Mouse (Mus musculus): Measurements from ENCODE around the gene Lix1. TPM values are rescaled to one million over a fixed set of nuclear protein-coding genes. Genes with fewer than 3 reads are reported as not detected.

Lix1 gene
- polyA plus RNA-seq, 1 experiment from 2014 or later = 48.8 TPM

DNA sequence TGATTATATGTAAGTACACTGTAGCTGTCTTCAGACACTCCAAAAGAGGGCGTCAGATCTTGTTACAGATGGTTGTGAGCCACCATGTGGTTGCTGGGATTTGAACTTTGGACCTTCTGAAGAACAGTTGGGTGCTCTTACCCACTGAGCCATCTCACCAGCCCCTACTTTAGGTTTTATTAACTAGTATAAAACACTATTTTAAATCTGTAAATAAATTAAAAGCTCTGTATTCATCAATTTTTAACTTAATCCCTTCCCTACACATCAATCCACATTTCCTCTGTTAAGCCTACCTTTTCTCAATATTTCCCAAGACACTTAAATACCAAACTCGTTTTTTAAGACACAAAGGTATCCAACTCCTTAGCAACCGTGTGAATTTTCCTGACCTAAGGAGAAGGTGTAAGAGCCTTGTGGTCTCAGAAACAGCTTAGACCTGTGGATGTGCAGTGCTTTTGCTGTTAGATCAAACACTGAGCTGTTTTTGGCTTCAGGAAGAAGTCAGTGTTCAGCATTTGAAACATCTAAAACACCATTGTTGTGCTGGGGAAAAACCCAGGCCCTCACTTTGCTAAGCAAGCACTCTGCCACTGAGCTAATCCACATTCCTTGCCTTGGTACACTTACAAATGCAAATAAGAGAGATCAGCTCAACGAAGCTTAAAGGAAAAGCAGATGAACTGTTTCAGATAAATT lies 22.3 kb downstream of the Lix1 start:
- 7% methylated on average over 4 of the region's 4 CpGs for WGBS
- no peak overlapping the region for H3K4me2 ChIP-seq (replicated peaks)
- H3K27me3 ChIP-seq = no peaks in the 10 kb centered on the region
- no peaks in the 10 kb centered on the region for H3K36me3 ChIP-seq
- H3K4me3 ChIP-seq = no peak overlapping the region
- H3K9me3 ChIP-seq = no peaks in the 10 kb centered on the region
- peak; percentile 64 for ATAC-seq (ENCODE audit: low FRiP score, low read depth)
- H3K4me1 ChIP-seq = peaks cover 11% of the 10 kb centered on the region; the same call in 1 of the 2 replicates
- H3K9ac ChIP-seq (replicated peaks) = no peak overlapping the region
- H3K27ac ChIP-seq (replicated peaks) = peak overlapping the region; percentile 58; the same call in 1 of the 2 replicates

DNA sequence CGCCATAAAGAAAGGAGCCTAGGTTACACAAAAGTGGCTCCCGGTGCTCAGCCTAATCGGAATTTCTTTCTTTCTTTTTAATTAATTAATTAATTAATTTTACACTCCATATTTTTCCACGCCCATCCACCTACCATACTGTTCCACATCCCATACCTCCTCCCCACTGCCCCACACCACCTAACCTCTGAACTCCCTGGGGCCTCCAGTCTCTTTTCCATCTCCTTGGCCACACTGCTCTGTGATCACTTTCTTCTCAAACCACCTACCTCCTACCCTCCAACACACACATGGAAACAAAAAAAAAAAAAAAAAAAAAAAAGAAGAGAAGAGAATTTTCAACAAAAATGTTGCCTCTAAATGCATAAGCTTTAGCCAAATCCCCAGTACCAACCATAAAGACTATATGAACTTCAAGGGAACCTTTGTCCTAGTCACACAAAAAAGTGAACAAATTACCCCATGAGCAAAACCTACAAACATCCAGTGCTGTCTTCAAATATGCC lies 22.9 kb downstream of the Lix1 start:
- Histone ChIP-seq H3K36me3 (peaks cover 3% of the 10 kb centered on the region; the same call in 1 of the 2 replicates), H3K4me3 (no peak overlapping the region), H3K27ac (replicated peaks) (no peak overlapping the region), H3K4me2 (replicated peaks) (no peak overlapping the region), H3K9ac (replicated peaks) (no peak overlapping the region), H3K9me3 (no peaks in the 10 kb centered on the region), H3K4me1 (peaks cover 11% of the 10 kb centered on the region; the same call in 1 of the 2 replicates), H3K27me3 (no peaks in the 10 kb centered on the region)
- ATAC-seq (ENCODE audit: low FRiP score, low read depth) = peak; percentile 75
- WGBS = 10% methylated on average over 4 of the region's 4 CpGs

DNA sequence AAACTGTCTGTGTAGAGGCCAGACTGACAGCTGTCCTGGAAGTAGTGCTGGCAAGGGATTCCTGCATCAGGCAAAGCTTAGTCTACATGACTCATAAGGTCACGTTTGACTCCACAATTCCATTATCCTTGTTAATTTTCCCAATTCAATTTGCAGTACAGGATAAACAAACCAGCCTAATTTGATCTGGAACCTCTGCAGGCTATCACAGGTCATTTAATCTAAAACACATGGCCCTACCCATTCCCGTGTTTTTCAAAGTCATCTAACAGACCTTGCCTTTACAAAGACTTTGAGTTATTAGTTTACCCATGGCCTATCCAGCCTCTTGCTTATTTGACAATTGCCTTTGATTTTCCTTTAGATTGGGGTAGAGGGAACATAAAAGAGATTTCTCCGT lies 23.4 kb downstream of the Lix1 start:
- H3K4me3 ChIP-seq = no peak overlapping the region
- H3K27me3 ChIP-seq = no peaks in the 10 kb centered on the region
- H3K36me3 ChIP-seq = peaks cover 3% of the 10 kb centered on the region; the same call in 1 of the 2 replicates
- WGBS = 51% methylated on average over 3 of the region's 3 CpGs
- no peak overlapping the region for H3K9ac ChIP-seq (replicated peaks)
- peaks cover 11% of the 10 kb centered on the region; the same call in 1 of the 2 replicates for H3K4me1 ChIP-seq
- no peaks in the 10 kb centered on the region for H3K9me3 ChIP-seq
- no peak overlapping the region for H3K4me2 ChIP-seq (replicated peaks)
- ATAC-seq (ENCODE audit: low FRiP score, low read depth) = no peak
- H3K27ac ChIP-seq (replicated peaks) = no peak overlapping the region

DNA sequence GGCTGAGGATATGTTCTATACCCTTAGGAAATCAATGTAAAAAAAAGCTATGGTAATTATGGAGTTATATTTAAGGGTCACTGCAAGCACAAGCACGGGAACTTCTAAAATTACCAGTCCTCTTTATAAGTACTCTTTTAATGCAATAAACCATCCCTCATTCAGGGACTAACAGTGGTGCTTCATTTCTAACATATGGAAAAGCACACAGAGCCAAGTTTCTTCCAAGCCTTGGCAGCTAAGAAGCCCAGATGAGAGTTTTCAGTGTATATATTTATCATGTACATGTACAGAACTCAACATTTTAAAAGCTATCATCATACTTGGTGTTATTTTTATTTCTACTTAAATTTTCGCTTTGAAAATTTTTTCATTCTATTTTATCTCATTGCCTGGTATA lies 26.4 kb downstream of the Lix1 start:
- no peaks in the 10 kb centered on the region for H3K27me3 ChIP-seq
- peaks cover 3% of the 10 kb centered on the region; the same call in 1 of the 2 replicates for H3K36me3 ChIP-seq
- H3K4me3 ChIP-seq = no peak overlapping the region
- no peak overlapping the region for H3K4me2 ChIP-seq (replicated peaks)
- WGBS = 91% methylated on average over 2 of the region's 2 CpGs
- no peak overlapping the region for H3K27ac ChIP-seq (replicated peaks)
- no peak for ATAC-seq (ENCODE audit: low FRiP score, low read depth)
- peaks cover 16% of the 10 kb centered on the region for H3K4me1 ChIP-seq
- H3K9ac ChIP-seq (replicated peaks) = no peak overlapping the region
- no peaks in the 10 kb centered on the region for H3K9me3 ChIP-seq

DNA sequence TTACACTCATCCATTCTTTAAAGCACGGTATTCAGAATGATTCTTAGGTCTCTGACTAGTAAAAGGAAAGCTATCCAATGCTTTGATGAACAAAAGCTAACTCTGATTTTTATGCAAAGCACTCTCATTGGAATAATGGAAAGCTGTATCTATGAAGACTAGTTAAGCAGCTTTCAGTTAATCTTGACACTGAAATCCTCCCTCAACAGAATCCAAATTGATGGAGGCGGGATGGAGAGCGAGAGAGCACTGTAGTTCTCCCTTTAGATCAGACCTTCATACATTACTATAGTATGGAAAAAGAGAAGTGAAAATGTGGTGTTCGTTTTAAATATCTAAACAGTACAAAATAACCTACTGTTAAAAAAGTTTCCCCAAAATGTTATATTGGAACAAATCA lies 31.2 kb downstream of the Lix1 start:
- Histone ChIP-seq H3K9me3 (no peaks in the 10 kb centered on the region), H3K36me3 (peaks cover 3% of the 10 kb centered on the region; the same call in 1 of the 2 replicates), H3K27me3 (no peaks in the 10 kb centered on the region), H3K9ac (replicated peaks) (no peak overlapping the region), H3K27ac (replicated peaks) (peak overlapping the region; percentile 60), H3K4me3 (no peak overlapping the region), H3K4me1 (peaks cover 5% of the 10 kb centered on the region), H3K4me2 (replicated peaks) (no peak overlapping the region)
- peak; percentile 56; the same call in 1 of the 2 replicates for ATAC-seq (ENCODE audit: low FRiP score, low read depth)
- 35% methylated on average over 4 of the region's 4 CpGs for WGBS

DNA sequence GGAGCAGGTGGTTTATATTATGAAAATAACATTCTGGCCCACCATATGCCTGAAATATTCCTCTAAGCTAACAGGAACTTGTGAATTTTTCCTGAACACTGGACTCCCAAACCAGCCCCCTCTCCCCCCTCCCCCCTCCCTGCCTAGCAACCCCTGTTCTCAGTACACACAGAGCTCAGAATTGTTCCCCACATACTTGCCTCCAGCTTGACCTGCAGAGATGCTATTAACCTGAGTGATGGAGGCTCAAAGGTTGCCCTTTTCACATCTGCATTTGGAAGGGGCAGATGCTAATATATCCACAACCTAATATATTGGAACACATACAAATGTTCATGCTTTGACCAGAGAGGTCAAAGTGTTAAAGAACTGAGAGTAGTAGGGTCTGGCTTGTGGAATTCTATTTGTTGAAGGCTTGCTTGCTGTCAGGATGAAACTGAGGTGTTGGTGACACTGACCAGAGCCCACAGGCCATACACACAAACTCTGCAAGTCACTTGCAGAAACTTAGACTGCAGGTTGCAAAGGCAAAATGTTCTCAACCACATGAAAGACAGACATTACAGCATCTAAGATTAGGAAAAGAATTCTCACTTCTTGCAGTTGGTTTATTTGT lies 36.2 kb downstream of the Lix1 start:
- Histone ChIP-seq H3K27me3 (no peaks in the 10 kb centered on the region), H3K9ac (replicated peaks) (no peak overlapping the region), H3K36me3 (no peaks in the 10 kb centered on the region), H3K4me2 (replicated peaks) (no peak overlapping the region), H3K4me1 (peaks cover 12% of the 10 kb centered on the region), H3K4me3 (no peak overlapping the region), H3K9me3 (no peaks in the 10 kb centered on the region), H3K27ac (replicated peaks) (no peak overlapping the region)
- ATAC-seq (ENCODE audit: low FRiP score, low read depth) = no peak

DNA sequence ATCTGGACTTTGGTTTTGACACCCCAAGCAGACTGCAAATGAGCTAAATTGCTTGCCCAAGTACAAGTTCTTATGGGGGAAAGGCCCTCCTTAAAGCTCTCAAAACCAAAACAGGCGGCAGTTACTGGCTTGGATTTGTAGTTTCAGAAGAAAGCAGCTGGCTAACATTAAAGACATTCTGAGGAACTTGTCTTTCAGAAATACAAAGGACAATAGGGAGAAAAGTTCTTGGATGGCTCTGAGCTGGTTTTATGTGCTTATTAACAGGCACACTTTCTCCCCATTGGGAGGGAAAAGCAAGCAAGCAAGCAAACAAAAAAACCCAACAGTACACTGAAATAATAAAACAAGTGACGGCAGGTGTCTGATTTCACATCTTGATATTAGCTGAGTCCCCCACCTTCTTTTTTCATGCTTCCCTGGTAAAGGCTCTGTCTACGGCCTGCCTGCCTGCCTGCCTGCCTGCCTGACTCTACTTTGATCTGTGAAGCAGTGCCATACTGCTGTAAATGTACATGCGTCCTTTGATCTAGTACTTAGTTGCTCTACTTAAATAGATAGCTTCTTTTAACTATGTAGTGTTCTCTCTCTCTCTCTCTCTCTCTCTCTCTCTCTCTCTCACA lies 39.5 kb downstream of the Lix1 start:
- Histone ChIP-seq H3K9ac (replicated peaks) (no peak overlapping the region), H3K36me3 (peaks cover 4% of the 10 kb centered on the region; the same call in 1 of the 2 replicates), H3K27me3 (no peaks in the 10 kb centered on the region), H3K27ac (replicated peaks) (0 out of 2 replicates have a peak overlapping the region, but pooled peaks have one; percentile 39), H3K4me3 (no peak overlapping the region), H3K4me1 (peaks cover 11% of the 10 kb centered on the region), H3K4me2 (replicated peaks) (no peak overlapping the region), H3K9me3 (no peaks in the 10 kb centered on the region)
- ATAC-seq (ENCODE audit: low FRiP score, low read depth) = peak; percentile 68; the same call in 1 of the 2 replicates
- 23% methylated on average over 4 of the region's 4 CpGs for WGBS

DNA sequence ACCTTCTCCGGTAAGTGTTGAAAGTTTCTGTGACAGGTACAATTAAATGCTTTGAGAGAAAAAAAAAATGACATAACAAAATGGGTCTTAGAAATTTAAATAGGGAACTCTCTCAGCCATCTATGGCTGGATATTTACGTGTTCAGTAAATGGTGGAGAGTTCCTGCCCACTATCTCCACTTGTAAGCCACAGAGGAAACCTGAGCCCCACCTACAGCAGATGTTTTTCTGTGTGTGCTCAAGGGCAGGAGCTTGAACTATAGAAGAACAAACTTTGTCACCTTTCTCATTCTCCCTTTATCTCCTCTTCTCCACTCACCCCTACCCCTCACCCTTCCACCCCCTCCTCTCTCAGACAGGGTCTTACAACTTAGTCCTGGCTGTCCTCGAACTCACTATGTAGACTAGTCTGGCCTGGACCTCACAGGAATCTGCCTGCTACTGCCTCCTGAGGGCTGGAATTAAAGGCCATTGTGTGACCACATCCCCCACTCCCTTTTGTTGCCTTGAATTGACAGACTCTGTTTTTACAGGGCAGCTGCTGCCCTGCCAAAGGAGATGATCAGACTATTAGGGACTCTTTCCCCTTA lies 41.9 kb downstream of the Lix1 start:
- H3K9me3 ChIP-seq = no peaks in the 10 kb centered on the region
- no peak overlapping the region for H3K9ac ChIP-seq (replicated peaks)
- no peak overlapping the region for H3K4me3 ChIP-seq
- WGBS = 98% methylated on average over 3 of the region's 3 CpGs
- H3K27ac ChIP-seq (replicated peaks) = no peak overlapping the region; the same call in 1 of the 2 replicates
- peaks cover 22% of the 10 kb centered on the region for H3K4me1 ChIP-seq
- H3K27me3 ChIP-seq = no peaks in the 10 kb centered on the region
- ATAC-seq (ENCODE audit: low FRiP score, low read depth) = no peak
- H3K36me3 ChIP-seq = peaks cover 4% of the 10 kb centered on the region; the same call in 1 of the 2 replicates
- H3K4me2 ChIP-seq (replicated peaks) = no peak overlapping the region

DNA sequence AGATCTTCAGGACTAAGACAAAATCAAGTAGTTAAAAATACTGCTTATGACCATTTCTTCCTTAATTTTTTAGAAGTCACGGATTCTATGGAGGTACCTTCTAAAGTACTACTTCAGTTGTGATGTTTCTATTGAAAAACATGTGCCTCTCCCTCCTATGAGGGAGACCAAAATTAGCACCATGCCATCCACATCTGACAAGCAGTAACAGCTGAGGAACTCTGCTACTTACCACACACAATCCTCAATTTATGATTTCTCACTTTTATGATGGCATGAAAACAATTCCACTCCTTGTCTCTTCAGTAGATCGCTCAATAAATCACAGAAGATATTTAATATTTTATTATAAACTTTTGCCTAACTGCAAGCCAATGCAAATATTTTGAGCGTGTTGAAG lies 44.2 kb downstream of the Lix1 start:
- WGBS = 91% methylated on average over 3 of the region's 3 CpGs
- no peak overlapping the region for H3K27ac ChIP-seq (replicated peaks)
- no peak for ATAC-seq (ENCODE audit: low FRiP score, low read depth)
- H3K36me3 ChIP-seq = peaks cover 4% of the 10 kb centered on the region; the same call in 1 of the 2 replicates
- no peaks in the 10 kb centered on the region for H3K27me3 ChIP-seq
- no peaks in the 10 kb centered on the region for H3K9me3 ChIP-seq
- peaks cover 19% of the 10 kb centered on the region for H3K4me1 ChIP-seq
- H3K4me2 ChIP-seq (replicated peaks) = no peak overlapping the region
- no peak overlapping the region for H3K9ac ChIP-seq (replicated peaks)
- H3K4me3 ChIP-seq = no peak overlapping the region

DNA sequence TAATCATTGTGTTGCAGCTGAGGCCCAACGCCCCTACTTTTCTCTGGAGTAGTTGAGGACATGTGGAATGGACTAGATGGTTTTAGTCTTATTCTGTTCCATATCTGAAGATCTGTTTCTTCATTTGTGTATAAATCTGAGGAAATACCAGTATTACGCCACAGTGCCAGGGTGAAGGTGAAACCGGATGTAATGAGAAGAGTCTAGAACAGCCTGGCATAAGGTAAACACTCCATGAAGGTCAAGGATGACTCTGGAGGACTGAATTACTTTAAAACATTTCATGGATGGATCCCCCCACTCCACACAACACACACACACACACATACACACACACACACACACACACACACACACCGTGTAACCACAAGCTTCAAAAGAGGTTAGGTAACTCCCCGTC lies 45.3 kb downstream of the Lix1 start:
- Histone ChIP-seq H3K27me3 (no peaks in the 10 kb centered on the region), H3K27ac (replicated peaks) (no peak overlapping the region), H3K36me3 (peaks cover 4% of the 10 kb centered on the region; the same call in 1 of the 2 replicates), H3K9ac (replicated peaks) (no peak overlapping the region), H3K4me1 (peaks cover 17% of the 10 kb centered on the region), H3K9me3 (no peaks in the 10 kb centered on the region), H3K4me2 (replicated peaks) (no peak overlapping the region), H3K4me3 (no peak overlapping the region)
- WGBS = 77% methylated on average over 5 of the region's 5 CpGs
- ATAC-seq (ENCODE audit: low FRiP score, low read depth) = no peak

DNA sequence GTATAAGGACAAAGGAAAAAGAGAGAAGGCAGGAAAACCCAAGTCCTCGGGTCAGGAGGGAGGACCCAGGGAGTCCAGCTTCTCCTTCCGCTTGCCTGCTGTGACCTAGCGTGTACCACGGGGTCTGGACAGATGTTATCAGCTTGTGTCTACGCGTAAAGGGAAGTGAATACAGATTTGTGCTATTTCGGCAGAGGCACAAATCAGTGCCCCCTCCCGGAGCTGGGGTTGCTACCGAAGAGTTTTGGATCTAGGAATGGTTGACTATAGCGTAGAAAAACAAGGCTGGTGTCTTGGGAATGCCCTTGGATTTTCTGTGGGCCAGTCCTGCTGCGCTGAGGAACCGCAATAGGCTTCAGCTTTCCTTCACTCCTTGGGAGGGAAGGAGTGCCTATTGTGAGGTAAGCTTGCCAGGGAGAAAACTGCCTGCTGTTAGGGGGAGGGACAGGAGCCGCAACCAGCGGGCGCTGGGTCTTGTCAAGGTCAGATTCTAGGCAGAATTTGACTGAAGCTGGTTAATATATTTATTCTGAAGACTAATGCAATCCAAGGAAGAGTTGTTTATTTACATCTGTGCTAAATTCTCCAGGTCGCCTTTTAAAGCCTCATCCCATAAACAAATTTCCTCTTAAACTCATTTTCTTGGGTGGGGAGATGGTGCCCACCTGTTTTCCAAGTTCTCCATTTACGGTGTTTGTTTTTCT lies 46.4 kb downstream of the Lix1 start:
- H3K9ac ChIP-seq (replicated peaks) = peak overlapping the region; percentile 35; the same call in 1 of the 2 replicates
- peak overlapping the region; percentile 73 for H3K27ac ChIP-seq (replicated peaks)
- no peaks in the 10 kb centered on the region for H3K27me3 ChIP-seq
- 3% methylated on average over 17 of the region's 17 CpGs for WGBS
- H3K9me3 ChIP-seq = no peaks in the 10 kb centered on the region
- H3K4me2 ChIP-seq (replicated peaks) = peak overlapping the region; percentile 54
- H3K36me3 ChIP-seq = peaks cover 4% of the 10 kb centered on the region; the same call in 1 of the 2 replicates
- peak overlapping the region; percentile 35 for H3K4me3 ChIP-seq
- peaks cover 17% of the 10 kb centered on the region for H3K4me1 ChIP-seq
- peak; percentile 88 for ATAC-seq (ENCODE audit: low FRiP score, low read depth)

Measured in midbrain, embryonic 12.5 days (tissue).